Mouse (Mus musculus) thymus, postnatal 0 days (tissue): ENCODE measurements around the gene Olfr135. TPM values are rescaled to one million over a fixed set of nuclear protein-coding genes. Genes with fewer than 3 reads are reported as not detected.

ENCODE experiments used
- DNase-seq: peaks from one replicate; pipeline ENCODE4 v3.0.0-alpha.2; 2015; ENCODE audit warnings: low spot score
- polyA plus RNA-seq: library from polyadenylated mRNA; unstranded; fragments of >200 nt; fragmentation: Nextera tagmentation; extraction: Ambion mirVana; gene quantifications from 2 replicates; pipeline ENCODE4 v1.2.1, GENCODE M21; 2015

Gene Olfr135
- polyA plus RNA-seq: not detected in 2 replicates

- no peak for DNase-seq
Measured at GRCm38 (mm10) chr17:38204035-38204434, at the start of gene Olfr135. Gene Olfr135, plus strand, starts transcription at chr17:38204335.

GRCm38 (mm10) chr17:38171088-38171487 is 33.0 kb upstream of the Olfr135 start, which contains the start of gene Olfr134:
Gene Olfr134, plus strand, starts transcription at chr17:38171388.
- no peak for DNase-seq

Other genes starting within 250 kb of the Olfr135 start
- not detected in 2 replicates for gene Olfr129, start 144.3 kb upstream of the Olfr135 start, polyA plus RNA-seq
- gene Olfr130, start 140.4 kb upstream of the Olfr135 start, polyA plus RNA-seq: not detected in 2 replicates
- gene Olfr131, start 115.6 kb upstream of the Olfr135 start, polyA plus RNA-seq: not detected in 2 replicates
- gene Olfr132, start 69.8 kb upstream of the Olfr135 start, polyA plus RNA-seq: not detected in 2 replicates
- gene Olfr133, start 59.1 kb upstream of the Olfr135 start, polyA plus RNA-seq: not detected in 2 replicates
- gene Olfr134, start 32.9 kb upstream of the Olfr135 start, polyA plus RNA-seq: not detected in 2 replicates
- not detected in 2 replicates for gene Olfr138, start 56.7 kb downstream of the Olfr135 start, polyA plus RNA-seq
- not detected in 2 replicates for gene Olfr137, start 103.2 kb downstream of the Olfr135 start, polyA plus RNA-seq
- gene Olfr136, start 125.5 kb downstream of the Olfr135 start, polyA plus RNA-seq: not detected in 2 replicates
- not detected in 2 replicates for gene Esp36, start 215.8 kb downstream of the Olfr135 start, polyA plus RNA-seq